Mouse (Mus musculus) cerebellum, adult 9-11 months (tissue): ENCODE results near the gene Ccdc136.

Source experiments
- DNase-seq: peaks from one replicate; pipeline ENCODE4 v3.0.0; 2022

Ccdc136 gene

GRCm38 (mm10) chr6:29444773-29445172, 48.7 kb downstream of the Ccdc136 start:
- no peak for DNase-seq

- DNase-seq: no peak
These were observed 49.2 kb downstream of the Ccdc136 start for GRCm38 (mm10) chr6:29445354-29445753.

- DNase-seq: no peak
These were observed 53.7 kb downstream of the Ccdc136 start for GRCm38 (mm10) chr6:29449858-29450257.

GRCm38 (mm10) chr6:29450667-29451066, 54.6 kb downstream of the Ccdc136 start:
- DNase-seq: no peak

GRCm38 (mm10) chr6:29461502-29461901, 65.4 kb downstream of the Ccdc136 start:
- DNase-seq: no peak

- no peak for DNase-seq
These were observed 67.3 kb downstream of the Ccdc136 start for GRCm38 (mm10) chr6:29463388-29463787.

GRCm38 (mm10) chr6:29467583-29468354, 71.7 kb downstream of the Ccdc136 start, which contains the start of gene Atp6v1f:
Gene Atp6v1f (plus strand): TSS chr6:29467718.
- peak; percentile 94 for DNase-seq

- no peak for DNase-seq
These were observed 72.7 kb downstream of the Ccdc136 start for GRCm38 (mm10) chr6:29468851-29469250.

GRCm38 (mm10) chr6:29471137-29471536, 75.0 kb downstream of the Ccdc136 start, which contains the start of gene Atp6v1fnb:
Gene Atp6v1fnb (plus strand): TSS chr6:29471437.
- no peak for DNase-seq

GRCm38 (mm10) chr6:29473941-29474691, 78.0 kb downstream of the Ccdc136 start:
- DNase-seq: peak; percentile 57

- DNase-seq: no peak
These were observed 78.6 kb downstream of the Ccdc136 start for GRCm38 (mm10) chr6:29474736-29475135.
